Mouse (Mus musculus) E14TG2a.4 (cell line): Measurements from ENCODE around the gene Cldn8.

Experiments used
- CTCF ChIP-seq: conservative IDR thresholded peaks from 2 replicates; pipeline ENCODE4 v1.5.1; 2014; ENCODE audit warnings: low read length
- POU5F1 ChIP-seq: IDR thresholded peaks from 2 replicates; pipeline ENCODE4 v1.6.1; 2014; ENCODE audit warnings: low read length, borderline replicate concordance

DNA sequence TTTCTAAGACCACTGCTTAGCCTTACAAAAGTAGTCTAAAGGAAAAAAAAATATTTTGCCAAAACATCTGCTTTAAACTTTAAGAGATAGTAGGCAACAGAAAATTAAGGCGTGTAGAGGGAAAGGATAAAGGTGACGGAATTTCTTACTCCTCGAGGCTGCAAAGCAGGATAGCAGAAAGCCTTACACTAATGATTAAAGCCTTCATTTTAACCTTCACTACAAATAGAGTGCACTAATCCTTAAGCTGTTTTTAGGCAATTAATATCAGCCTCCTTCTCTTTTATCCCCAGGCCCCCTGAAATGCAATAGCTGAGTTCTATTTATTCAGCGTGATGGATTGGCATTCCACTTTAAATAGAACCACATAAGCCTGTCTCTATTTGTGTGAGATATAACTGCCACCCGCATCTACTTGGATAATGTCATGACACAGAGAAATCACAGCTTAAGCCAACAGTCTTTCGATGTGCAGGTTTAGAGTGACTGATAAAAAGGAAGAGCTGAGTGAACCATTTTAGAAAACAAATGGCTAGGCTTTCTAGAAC is 1.3 kb downstream of the Cldn8 start:
- TF ChIP-seq CTCF (no peak), POU5F1 (no peak)
